Mouse (Mus musculus) heart, embryonic 10.5 days (tissue): Measurements from ENCODE around the gene Slc10a7. TPM values are rescaled to one million over a fixed set of nuclear protein-coding genes. Genes with fewer than 3 reads are reported as not detected.

Source experiments
- DNase-seq: peaks from one replicate; pipeline ENCODE4 v3.0.0-alpha.2; 2017; ENCODE audit warnings: low spot score
- H3K27ac ChIP-seq: fragments of 300-500 bp; sonication (generic); 2 replicates; pipeline ENCODE4 v1.5.1; 2016; ENCODE audit warnings: mild to moderate bottlenecking
- H3K27me3 ChIP-seq: fragments of 300-500 bp; sonication (generic); 2 replicates; pipeline ENCODE4 v1.6.1; 2016; ENCODE audit warnings: mild to moderate bottlenecking; ENCODE audit not compliant: poor library complexity, insufficient read depth, severe bottlenecking
- H3K36me3 ChIP-seq: fragments of 300-500 bp; sonication (generic); 2 replicates; pipeline ENCODE4 v1.6.1; 2016; ENCODE audit warnings: mild to moderate bottlenecking, moderate library complexity
- H3K4me1 ChIP-seq: fragments of 300-500 bp; sonication (generic); 2 replicates; pipeline ENCODE4 v1.6.1; 2016; ENCODE audit warnings: mild to moderate bottlenecking
- H3K4me3 ChIP-seq: fragments of 300-500 bp; sonication (generic); 2 replicates; pipeline ENCODE4 v1.5.1; 2016; ENCODE audit warnings: mild to moderate bottlenecking, moderate library complexity
- H3K9me3 ChIP-seq: fragments of 300-500 bp; sonication (generic); 2 replicates; pipeline ENCODE4 v1.6.1; 2016; ENCODE audit warnings: mild to moderate bottlenecking, moderate library complexity
- WGBS: fragments of 180-500 bp; shearing (Covaris S2); methylation state at CpG from one replicate; pipeline ENCODE4 v1.1.7; 2016; 5-methylcytosine and 5-hydroxymethylcytosine counted together
- polyA plus RNA-seq: library from polyadenylated mRNA; unstranded; fragments of >200 nt; fragmentation: Nextera tagmentation; extraction: Ambion mirVana; gene quantifications from 2 replicates; pipeline ENCODE4 v1.2.1, GENCODE M21; 2016

Gene Slc10a7
- polyA plus RNA-seq, 1 experiment from 2014 or later, result 9.2 TPM

DNA sequence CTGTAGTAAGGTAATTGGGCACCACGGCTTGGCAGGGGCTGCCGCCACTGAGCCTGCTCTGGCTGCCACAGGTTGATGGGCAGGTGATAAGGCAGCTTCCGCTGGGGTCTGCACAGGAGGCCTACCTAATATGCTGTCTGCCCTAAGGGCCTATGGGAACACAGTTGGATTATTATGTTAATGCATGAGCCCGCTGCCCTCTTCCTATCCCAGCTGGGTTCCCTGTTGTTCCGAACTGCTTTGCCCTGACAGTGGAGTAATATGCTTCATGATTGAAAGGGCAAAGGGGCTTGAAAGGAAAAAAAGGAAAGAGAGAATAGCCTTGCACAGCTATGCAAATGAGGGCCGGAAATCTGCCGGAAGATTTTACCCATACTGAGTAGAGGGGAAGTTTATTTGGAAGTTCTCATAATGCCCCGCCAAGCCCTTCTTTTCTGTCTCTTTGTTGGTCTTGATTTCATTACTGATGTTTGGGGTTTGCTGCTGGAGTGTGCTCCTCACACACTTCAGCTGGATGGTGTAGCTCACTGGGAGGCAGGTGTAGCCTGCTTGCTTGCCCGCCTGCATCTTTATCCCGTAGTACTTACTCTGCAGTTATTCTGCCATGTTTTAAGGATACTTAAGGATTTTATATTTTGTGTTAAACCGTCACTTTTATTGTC is 47.8 kb downstream of the Slc10a7 start:
- Histone ChIP-seq H3K4me3 (no peak overlapping the region), H3K36me3 (peaks cover 9% of the 10 kb centered on the region), H3K27ac (no peak overlapping the region), H3K4me1 (peaks cover 9% of the 10 kb centered on the region; the same call in 1 of the 2 replicates), H3K9me3 (no peaks in the 10 kb centered on the region), H3K27me3 (no peaks in the 10 kb centered on the region)
- no peak for DNase-seq
- WGBS, result 71% methylated on average over 11 of the region's 11 CpGs

DNA sequence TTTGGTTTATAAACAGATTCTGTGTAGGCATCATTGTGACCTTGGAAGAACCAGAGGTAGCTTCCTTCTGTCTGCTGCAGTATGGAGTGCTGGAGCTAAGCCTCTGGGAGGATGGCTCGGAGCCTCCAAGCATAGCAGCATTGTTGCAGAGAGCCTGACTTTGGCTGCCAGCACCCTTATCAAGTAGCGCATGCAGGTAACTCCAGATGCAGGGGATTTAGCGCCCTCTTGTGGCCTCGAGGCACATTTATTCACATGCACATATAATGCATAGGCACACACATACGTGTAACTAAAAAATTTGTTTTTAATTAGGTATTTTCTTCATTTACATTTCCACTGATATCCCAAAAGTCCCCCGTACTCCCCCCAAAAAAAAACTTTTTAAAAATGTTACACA is 52.5 kb downstream of the Slc10a7 start:
- peaks cover 5% of the 10 kb centered on the region; the same call in 1 of the 2 replicates for H3K4me1 ChIP-seq
- no peaks in the 10 kb centered on the region for H3K27me3 ChIP-seq
- H3K27ac ChIP-seq, result no peak overlapping the region
- 94% methylated on average over 6 of the region's 6 CpGs for WGBS
- DNase-seq, result no peak
- peaks cover 8% of the 10 kb centered on the region for H3K36me3 ChIP-seq
- no peak overlapping the region for H3K4me3 ChIP-seq
- no peaks in the 10 kb centered on the region for H3K9me3 ChIP-seq

DNA sequence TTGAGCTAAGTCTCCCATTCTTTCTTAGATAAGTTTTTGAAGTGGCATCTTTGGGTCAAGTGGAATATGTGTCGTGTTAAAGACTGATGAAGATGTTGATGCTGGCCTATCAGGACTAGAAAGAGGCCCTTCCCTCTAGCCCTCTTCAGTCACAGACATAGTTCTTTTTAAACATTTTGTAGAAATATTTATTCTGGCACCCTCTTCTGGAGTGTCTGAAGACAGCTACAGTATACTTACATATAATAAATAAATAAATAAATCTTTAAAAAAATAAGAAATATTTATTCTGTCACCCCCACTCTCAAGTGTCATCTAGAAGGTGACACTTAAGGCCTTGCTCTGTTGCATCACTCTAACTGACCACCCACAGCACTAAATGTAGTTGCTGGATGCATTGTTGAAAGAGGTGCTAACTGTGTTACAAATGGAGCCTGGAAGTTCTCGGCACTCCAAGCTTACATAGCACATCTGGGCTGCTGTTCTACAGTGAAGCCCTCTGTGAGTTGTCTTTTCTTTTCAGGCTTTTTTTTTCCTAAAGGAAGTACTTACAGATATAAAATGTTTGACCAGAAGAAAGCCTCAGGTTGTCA is 54.4 kb downstream of the Slc10a7 start:
- Histone ChIP-seq H3K4me1 (peaks cover 3% of the 10 kb centered on the region; the same call in 1 of the 2 replicates), H3K36me3 (peaks cover 8% of the 10 kb centered on the region)
- WGBS, result 58% methylated on average over 2 of the region's 2 CpGs

GRCm38 (mm10) chr8:78564200-78564599 is 55.1 kb downstream of the Slc10a7 start:
- no peaks in the 10 kb centered on the region for H3K27me3 ChIP-seq
- no peak for DNase-seq
- H3K9me3 ChIP-seq, result no peaks in the 10 kb centered on the region
- no peak overlapping the region for H3K4me3 ChIP-seq
- peaks cover 8% of the 10 kb centered on the region for H3K36me3 ChIP-seq
- H3K4me1 ChIP-seq, result peaks cover 2% of the 10 kb centered on the region; the same call in 1 of the 2 replicates
- H3K27ac ChIP-seq, result no peak overlapping the region
- WGBS, result 85% methylated on average over 5 of the region's 5 CpGs

More for the DNA sequence above, 54.4 kb downstream of the Slc10a7 start:
- Histone ChIP-seq H3K27ac (no peak overlapping the region), H3K4me3 (no peak overlapping the region), H3K9me3 (no peaks in the 10 kb centered on the region), H3K27me3 (no peaks in the 10 kb centered on the region)
- no peak for DNase-seq

DNA sequence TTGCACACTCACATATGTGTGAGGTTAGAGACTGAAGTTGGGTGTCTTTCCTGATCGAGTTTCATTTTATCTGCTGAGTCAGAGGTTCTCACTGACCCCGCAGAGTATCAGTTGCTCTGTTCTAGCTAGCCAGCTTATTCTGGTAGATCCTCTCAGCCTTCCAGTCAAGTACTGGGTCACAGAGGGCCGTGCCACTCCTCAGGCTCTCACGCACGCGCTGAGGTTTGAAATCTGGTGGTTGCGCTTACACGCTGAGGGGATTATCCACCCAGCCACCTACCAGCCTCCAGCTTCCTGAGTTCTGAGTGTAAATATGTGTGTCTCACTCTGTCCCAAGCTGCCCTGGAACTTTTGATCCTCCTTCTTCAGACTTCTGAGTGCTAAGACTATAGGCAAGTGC is 59.0 kb downstream of the Slc10a7 start:
- 66% methylated on average over 8 of the region's 8 CpGs for WGBS
- H3K27ac ChIP-seq, result no peak overlapping the region
- H3K36me3 ChIP-seq, result peaks cover 5% of the 10 kb centered on the region
- peaks cover 5% of the 10 kb centered on the region for H3K4me1 ChIP-seq
- no peaks in the 10 kb centered on the region for H3K9me3 ChIP-seq
- H3K27me3 ChIP-seq, result no peaks in the 10 kb centered on the region
- no peak for DNase-seq
- H3K4me3 ChIP-seq, result no peak overlapping the region

GRCm38 (mm10) chr8:78571528-78571927 is 62.4 kb downstream of the Slc10a7 start:
- no peak for DNase-seq
- Histone ChIP-seq H3K4me3 (no peak overlapping the region), H3K4me1 (peaks cover 10% of the 10 kb centered on the region), H3K9me3 (no peaks in the 10 kb centered on the region), H3K27ac (no peak overlapping the region), H3K27me3 (no peaks in the 10 kb centered on the region), H3K36me3 (0 out of 2 replicates have a peak, but pooled peaks cover 2% of the 10 kb centered on the region)
- WGBS, result 75% methylated on average over 9 of the region's 9 CpGs

DNA sequence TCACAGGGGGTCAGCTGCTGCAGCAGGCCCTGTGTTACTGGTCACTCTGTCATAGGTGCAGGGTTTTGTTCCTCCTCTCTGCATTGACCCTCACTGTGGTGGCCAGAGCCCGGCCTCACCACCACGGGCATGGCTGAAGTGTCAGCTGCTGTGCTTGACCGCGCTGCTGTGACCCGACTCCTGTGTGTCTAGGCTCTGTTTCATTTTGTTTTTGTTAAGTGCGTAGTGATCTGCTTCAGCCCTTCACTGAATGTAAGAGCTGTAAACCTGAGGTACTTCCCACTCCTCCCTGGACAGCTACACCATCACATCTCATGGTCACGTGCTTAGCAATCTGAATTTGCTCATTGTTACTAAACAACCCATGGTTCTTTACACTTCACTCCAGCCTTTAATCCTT is 65.1 kb downstream of the Slc10a7 start:
- WGBS, result 88% methylated on average over 7 of the region's 7 CpGs

GRCm38 (mm10) chr8:78577569-78577968 is 68.4 kb downstream of the Slc10a7 start:
- Histone ChIP-seq H3K36me3 (0 out of 2 replicates have a peak, but pooled peaks cover 2% of the 10 kb centered on the region), H3K4me1 (peaks cover 10% of the 10 kb centered on the region), H3K27ac (no peak overlapping the region), H3K4me3 (no peak overlapping the region), H3K9me3 (no peaks in the 10 kb centered on the region), H3K27me3 (no peaks in the 10 kb centered on the region)
- DNase-seq, result no peak
- WGBS, result 75% methylated on average over 10 of the region's 10 CpGs

More for the DNA sequence above, 65.1 kb downstream of the Slc10a7 start:
- DNase-seq, result no peak
- Histone ChIP-seq H3K27me3 (no peaks in the 10 kb centered on the region), H3K36me3 (0 out of 2 replicates have a peak, but pooled peaks cover 2% of the 10 kb centered on the region), H3K4me3 (no peak overlapping the region), H3K4me1 (peaks cover 10% of the 10 kb centered on the region), H3K27ac (no peak overlapping the region), H3K9me3 (no peaks in the 10 kb centered on the region)

DNA sequence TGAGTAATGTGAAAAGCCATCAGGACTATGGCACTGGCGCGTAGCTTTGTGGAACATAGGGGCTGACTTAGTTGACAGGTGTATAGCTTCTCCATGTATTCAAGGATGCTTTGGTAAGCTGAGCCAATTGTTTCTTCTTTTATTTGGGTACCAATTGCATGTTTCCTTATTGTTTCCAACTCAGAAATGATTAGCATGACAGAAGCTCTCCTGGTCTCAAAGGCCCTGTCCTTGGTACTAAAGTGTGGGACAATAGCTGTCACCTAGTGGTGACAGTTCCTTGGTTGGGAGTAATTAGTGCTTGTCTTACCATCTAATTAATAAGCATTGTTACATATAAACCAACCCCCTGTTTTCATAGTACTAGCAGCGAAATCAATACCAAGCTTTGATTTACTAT is 68.9 kb downstream of the Slc10a7 start:
- Histone ChIP-seq H3K36me3 (0 out of 2 replicates have a peak, but pooled peaks cover 2% of the 10 kb centered on the region), H3K4me3 (no peak overlapping the region), H3K9me3 (no peaks in the 10 kb centered on the region), H3K4me1 (peaks cover 6% of the 10 kb centered on the region), H3K27me3 (no peaks in the 10 kb centered on the region), H3K27ac (no peak overlapping the region)
- 78% methylated on average over 3 of the region's 3 CpGs for WGBS
- no peak for DNase-seq

- Histone ChIP-seq H3K9me3 (no peaks in the 10 kb centered on the region), H3K36me3 (no peaks in the 10 kb centered on the region), H3K4me1 (peaks cover 10% of the 10 kb centered on the region), H3K4me3 (no peak overlapping the region), H3K27me3 (no peaks in the 10 kb centered on the region), H3K27ac (peak overlapping the region; percentile 42; the same call in 1 of the 2 replicates)
- peak; percentile 47 for DNase-seq
- WGBS, result 74% methylated on average over 5 of the region's 5 CpGs
These were observed 75.0 kb downstream of the Slc10a7 start for GRCm38 (mm10) chr8:78584011-78584776.

- Histone ChIP-seq H3K9me3 (no peaks in the 10 kb centered on the region), H3K4me3 (no peak overlapping the region), H3K27ac (peak overlapping the region; percentile 42), H3K27me3 (no peaks in the 10 kb centered on the region), H3K4me1 (peaks cover 10% of the 10 kb centered on the region), H3K36me3 (no peaks in the 10 kb centered on the region)
- WGBS, result 50% methylated on average over 3 of the region's 3 CpGs
- DNase-seq, result peak; percentile 69
These were observed 75.7 kb downstream of the Slc10a7 start for GRCm38 (mm10) chr8:78584863-78585262.

- H3K4me3 ChIP-seq, result no peak overlapping the region
- no peaks in the 10 kb centered on the region for H3K27me3 ChIP-seq
- WGBS, result 47% methylated on average over 6 of the region's 6 CpGs
- peaks cover 29% of the 10 kb centered on the region for H3K4me1 ChIP-seq
- no peak overlapping the region for H3K27ac ChIP-seq
- H3K9me3 ChIP-seq, result no peaks in the 10 kb centered on the region
- peak; percentile 68 for DNase-seq
- no peaks in the 10 kb centered on the region for H3K36me3 ChIP-seq
These were observed 86.3 kb downstream of the Slc10a7 start for GRCm38 (mm10) chr8:78595481-78595908.

- H3K9me3 ChIP-seq, result no peaks in the 10 kb centered on the region
- H3K27me3 ChIP-seq, result no peaks in the 10 kb centered on the region
- H3K36me3 ChIP-seq, result no peaks in the 10 kb centered on the region
- H3K27ac ChIP-seq, result no peak overlapping the region
- WGBS, result 35% methylated on average over 3 of the region's 3 CpGs
- no peak overlapping the region for H3K4me3 ChIP-seq
- peak; percentile 77 for DNase-seq
- peaks cover 37% of the 10 kb centered on the region for H3K4me1 ChIP-seq
These were observed 89.1 kb downstream of the Slc10a7 start for GRCm38 (mm10) chr8:78598237-78598636.
